Mouse (Mus musculus): ENCODE results near the gene Cyp1a1. TPM values are rescaled to one million over a fixed set of nuclear protein-coding genes. Genes with fewer than 3 reads are reported as not detected.
"Not testable (repeated sequence)": the region's sequence is repeated elsewhere in the genome, so short reads cannot be mapped to it uniquely, and the experiment has no call there.

Cyp1a1 gene
- total RNA-seq, 2 experiments from 2014 or later = not detected

DNA sequence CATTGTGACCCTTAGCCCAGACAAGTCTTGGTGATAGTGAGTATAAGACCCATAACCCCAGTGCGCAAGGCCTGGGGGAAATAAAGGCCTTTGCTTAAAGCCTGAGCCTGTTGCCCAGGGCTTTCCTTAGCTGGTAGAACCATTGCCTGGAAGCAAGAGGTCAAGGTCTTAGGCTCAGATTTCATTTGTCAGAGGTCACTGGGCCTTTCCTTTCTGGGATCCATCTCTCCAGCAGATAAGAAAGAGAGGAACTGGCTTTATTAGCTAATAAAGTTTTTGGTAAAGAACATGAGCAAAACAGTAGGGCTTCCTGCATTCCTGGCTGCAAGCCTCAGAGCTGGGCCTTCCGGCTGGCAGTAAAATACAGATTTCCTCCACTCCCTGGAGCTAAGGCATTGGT, 6.4 kb downstream of the Cyp1a1 start:
- DNase-seq = no peak
- intact Hi-C loops (cut with DNase I) = no loop called here

DNA sequence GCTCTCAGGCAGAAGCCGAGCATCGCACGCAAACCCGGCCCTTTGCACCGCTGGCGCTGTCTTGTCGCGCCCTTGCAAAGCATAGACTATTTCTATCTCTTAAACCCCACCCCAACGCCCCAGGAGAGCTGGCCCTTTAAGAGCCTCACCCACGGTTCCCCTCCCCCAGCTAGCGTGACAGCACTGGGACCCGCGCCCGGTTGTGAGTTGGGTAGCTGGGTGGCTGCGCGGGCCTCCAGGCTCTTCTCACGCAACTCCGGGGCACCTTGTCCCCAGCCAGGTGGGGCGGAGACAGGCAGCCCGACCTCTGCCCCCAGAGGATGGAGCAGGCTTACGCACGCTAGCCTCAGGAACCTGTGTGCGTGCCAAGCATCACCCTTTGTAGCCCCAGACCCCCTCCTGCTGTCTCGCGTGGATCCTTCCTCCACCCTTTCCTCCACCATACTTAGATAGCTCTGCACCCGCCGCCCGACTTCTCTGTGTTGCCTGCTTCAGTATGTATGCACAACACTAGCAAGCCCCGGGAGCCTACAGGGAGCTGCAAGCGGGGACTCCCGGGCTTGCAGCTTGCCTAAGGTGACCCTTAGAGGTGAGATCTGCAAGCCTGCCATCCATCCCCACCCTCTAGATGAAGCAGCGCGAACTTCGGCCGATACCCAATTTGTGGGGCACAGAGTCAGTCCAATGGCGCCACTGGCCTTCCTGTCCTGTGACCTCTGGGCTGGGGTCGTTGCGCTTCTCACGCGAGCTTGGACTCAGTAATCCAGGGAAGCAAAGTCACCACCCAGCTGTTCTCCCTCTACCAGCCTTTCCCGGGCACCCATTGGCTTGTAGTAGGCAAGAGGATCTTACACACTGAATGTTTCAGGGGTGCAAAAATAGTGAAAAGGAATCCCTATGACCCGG, 8.9 kb downstream of the Cyp1a1 start:
- DNase-seq = peak; percentile 35 to 62
- intact Hi-C loops (cut with DNase I) = no loop called here

GRCm38 (mm10) chr9:57697380-57697779, 9.7 kb downstream of the Cyp1a1 start:
- intact Hi-C loops (cut with DNase I) = no loop called here
- DNase-seq = no peak

DNA sequence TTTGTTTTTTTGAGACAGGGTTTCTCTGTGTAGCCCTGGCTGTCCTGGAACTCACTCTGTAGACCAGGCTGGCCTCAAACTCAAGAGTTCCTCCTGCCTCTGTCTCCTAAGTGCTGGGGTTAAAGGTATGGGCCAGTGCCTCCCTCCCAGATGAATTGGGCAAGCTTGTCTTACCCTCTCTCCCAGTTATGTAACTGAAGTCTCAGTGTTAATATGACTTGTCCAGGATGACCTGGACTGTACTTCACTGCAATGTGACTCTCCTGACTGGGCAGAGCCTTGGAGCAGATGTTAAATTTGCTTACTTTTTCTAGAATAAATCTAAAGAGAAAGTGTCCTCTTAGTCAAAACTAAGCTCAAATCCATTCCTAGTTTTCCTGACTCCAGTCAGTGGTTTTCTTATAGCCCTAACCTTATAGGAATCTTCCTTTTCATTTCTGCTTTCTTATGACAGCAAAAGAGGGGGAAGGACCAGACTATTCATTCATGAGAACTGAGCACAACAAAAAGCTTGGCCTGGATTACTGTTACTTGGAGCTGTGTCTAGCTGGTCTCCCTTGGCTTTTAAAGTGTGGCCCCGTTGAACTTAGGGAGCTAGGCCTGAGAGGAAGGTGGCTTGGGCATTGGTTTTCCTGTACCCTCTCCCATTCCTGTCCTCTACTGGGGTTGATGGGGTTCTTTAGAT, 10.9 kb downstream of the Cyp1a1 start:
- DNase-seq = no peak
- intact Hi-C loops (cut with DNase I) = no loop called here

DNA sequence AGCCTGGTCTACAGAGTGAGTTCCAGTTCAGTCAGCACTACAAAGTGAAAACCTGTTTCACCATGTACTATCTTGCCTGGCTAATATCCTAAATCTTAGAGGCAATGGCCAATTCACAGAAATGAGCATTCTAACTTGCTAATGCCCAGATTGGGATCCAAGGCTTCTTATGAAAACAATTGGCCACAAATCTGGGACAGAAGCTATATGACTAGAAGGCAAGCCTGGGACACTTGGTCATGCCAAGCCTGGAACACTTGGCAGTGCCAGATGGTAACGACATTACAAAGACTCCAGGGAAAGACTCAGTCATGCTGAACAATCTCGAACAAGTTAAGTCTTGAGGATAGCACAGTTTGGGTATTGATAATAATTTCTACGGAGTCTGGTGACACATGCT, 18.8 kb downstream of the Cyp1a1 start:
- intact Hi-C loops (cut with DNase I) = loop anchor here (5.0 kb wide), 1 partner anchor 44 kb away; no protein-coding TSS in a partner anchor

DNA sequence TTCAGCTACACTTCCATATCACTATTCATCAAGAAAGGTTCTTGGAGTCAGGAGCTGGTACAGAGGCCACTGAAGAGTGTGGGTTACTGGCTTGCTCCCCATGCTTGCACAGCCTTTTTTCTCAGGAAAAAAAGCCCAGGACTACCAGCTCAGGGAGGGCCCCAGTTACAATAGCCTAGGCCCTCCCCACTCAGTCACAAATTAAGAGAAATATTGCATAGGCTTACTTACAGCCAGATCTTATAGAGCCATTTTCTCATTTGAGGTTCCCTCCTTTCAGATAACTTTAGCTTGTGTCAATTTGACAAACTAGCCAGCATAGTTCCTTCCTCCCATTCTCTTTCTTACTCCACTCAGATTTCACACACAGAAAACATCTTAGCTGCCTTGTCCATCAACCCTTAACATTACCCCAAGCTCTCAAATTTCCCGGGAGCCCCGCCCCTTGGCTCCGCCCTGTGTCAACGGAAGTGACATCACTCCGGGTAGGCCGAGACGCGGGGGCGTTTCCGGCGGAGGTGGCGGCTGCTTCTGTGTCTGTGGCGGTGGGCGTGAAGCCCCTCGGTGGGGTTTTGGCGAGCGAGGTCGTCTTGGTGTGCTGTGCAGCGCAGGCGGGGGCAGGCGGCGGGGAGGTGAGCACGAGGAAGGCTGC, 20.5 kb downstream of the Cyp1a1 start, which contains the start of gene Edc3:
Gene Edc3 (plus strand): TSS at position 473 of the 652 bp plus-strand sequence.
- intact Hi-C loops (cut with DNase I) = loop anchor here (5.0 kb wide), 1 partner anchor 46 kb away; no protein-coding TSS in a partner anchor
- peak; percentile 90 for DNase-seq

More for the DNA sequence above, 18.8 kb downstream of the Cyp1a1 start:
- DNase-seq = no peak

GRCm38 (mm10) chr9:57708720-57709274, 21.1 kb downstream of the Cyp1a1 start:
- no peak for DNase-seq
- intact Hi-C loops (cut with DNase I) = loop anchor here (5.0 kb wide), 1 partner anchor 46 kb away; no protein-coding TSS in a partner anchor

DNA sequence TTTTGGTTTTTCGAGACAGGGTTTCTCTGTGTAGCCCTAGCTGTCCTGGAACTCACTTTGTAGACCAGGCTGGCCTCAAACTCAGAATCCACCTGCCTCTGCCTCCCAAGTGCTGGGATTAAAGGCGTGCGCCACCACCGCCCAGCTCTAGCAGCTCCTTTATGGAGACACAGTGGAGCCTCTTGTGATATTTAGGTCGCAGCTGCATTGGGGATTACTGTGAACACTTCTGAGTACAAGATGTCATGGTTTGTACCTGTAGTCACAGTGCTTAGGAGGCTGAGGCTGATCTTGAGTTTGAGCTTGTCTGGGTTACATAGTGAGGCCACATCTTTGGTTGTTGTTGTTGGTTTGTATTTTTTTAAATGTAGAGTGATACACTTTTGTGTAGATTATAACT, 22.5 kb downstream of the Cyp1a1 start:
- intact Hi-C loops (cut with DNase I); DNase-seq: not testable (repeated sequence)

DNA sequence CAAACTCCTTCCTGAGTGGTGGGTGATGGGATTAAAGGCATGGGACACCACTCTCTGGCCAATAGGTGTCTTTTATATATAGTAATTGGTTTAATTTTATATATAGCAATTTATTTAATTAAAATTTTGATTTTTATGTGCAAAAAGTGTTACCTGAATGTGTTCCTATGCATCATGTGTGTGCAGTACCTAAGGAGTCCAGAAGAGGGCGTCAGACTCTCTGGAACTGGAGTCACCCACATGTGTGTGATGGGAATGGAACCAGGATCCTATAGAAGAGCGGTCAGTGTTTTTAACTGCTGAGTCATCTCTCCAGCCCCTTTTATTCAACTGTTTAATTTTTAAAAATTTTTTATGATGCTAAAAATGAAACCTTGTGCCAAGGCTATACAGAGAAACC, 24.5 kb downstream of the Cyp1a1 start:
- DNase-seq = no peak
- intact Hi-C loops (cut with DNase I) = no loop called here

- intact Hi-C loops (cut with DNase I) = no loop called here
- DNase-seq = no peak
Observed at GRCm38 (mm10) chr9:57718408-57718807, 30.7 kb downstream of the Cyp1a1 start.

- intact Hi-C loops (cut with DNase I) = no loop called here
- DNase-seq = no peak
Observed at GRCm38 (mm10) chr9:57720736-57721135, 33.0 kb downstream of the Cyp1a1 start.

DNA sequence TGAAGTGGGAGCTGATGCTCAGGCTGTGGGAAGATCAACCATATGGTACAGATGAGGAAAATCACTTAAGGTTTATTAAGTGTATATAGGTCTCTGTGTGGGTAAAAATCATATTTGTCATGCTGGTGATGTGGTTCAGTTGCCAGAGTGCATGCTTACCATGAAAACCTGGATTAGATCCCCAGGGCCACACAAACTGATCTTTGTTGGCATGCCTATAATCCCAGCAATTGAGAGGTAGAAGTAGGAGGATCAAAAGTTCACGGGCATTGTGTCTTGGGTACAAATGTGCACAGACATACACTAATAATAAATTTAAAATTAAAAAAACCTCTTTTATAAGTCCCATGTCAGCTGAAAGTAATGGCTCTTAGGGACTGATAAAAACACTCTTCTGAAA, 34.6 kb downstream of the Cyp1a1 start:
- intact Hi-C loops (cut with DNase I) = no loop called here
- no peak for DNase-seq

DNA sequence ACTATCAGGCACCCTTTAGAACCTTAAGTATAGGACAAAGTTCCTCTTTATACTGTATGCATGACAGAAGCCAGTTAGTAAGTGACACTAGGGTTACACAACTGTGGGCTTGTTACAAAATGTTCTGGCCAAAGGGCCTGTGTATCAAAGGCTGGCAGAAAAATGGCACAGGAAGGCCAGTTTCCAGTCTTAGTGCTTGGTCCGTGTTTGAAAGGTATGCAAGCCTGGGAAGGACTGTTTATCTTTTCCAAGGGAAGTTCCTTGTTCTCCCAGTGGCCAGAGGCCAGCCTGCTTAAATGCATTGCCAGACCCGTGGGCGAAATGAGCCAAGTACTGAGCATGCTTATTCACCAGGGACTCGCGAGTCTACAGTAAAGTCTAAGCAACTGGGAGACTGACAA, 35.6 kb downstream of the Cyp1a1 start:
- peak; percentile 81 to 84 for DNase-seq
- intact Hi-C loops (cut with DNase I) = no loop called here

DNA sequence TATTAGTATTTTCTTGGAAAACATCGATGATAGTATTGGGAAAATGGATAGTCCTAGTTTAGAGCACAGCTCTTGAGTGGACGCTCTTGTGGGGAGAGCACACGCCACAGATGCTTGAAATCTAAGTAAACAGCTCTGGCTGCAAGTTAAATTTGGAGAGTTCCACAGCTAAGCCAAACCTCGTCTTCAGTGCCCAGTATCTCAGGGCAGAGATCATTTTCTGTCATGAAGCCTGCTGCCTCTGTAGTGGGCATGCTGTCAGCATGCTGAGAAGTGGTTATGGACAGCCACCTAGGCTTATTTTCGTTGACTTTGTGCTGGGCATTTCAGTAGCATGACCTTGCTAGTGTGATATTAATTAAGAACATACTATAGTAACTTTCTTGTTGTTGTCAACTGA, 36.1 kb downstream of the Cyp1a1 start:
- intact Hi-C loops (cut with DNase I) = no loop called here
- DNase-seq = no peak

DNA sequence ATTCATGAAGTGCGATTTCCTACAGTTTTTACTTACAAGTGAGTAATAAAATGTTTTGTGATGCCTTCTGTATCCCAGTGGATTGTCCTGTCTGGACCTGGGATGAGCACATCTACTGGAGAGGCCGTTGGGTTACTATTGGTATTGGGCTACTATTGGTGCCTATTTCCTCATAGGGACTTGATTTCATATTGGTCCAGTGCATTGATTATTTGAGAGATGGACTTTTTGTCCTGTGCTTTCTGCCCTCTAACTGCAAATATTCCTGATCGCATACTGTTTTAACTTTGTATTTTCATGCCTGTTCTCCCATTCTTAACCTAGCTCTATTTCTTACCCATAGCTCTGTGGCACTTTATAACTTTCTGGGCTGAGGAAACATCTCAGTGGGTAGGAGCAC, 37.0 kb downstream of the Cyp1a1 start:
- DNase-seq = no peak
- intact Hi-C loops (cut with DNase I) = no loop called here

DNA sequence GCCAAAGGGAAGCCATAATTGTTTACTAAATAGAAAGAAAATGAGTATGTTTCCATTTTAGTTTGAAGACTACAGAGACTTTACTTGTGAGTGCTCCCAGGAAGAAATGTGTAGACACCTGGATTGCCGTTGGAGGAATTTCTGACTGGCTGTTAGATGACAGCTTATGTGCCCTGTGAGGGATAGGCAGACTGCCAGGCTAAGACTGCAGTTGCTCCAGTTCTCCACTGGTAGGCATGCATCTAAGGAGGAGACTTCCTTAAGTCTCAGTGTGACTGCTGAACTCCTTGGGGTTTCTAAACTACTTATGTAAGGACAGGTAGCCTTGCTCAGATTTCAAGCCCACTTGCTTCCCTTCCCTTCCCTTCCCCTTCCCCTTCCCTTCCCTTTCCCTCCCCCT, 40.6 kb downstream of the Cyp1a1 start:
- DNase-seq = no peak
- intact Hi-C loops (cut with DNase I) = no loop called here

DNA sequence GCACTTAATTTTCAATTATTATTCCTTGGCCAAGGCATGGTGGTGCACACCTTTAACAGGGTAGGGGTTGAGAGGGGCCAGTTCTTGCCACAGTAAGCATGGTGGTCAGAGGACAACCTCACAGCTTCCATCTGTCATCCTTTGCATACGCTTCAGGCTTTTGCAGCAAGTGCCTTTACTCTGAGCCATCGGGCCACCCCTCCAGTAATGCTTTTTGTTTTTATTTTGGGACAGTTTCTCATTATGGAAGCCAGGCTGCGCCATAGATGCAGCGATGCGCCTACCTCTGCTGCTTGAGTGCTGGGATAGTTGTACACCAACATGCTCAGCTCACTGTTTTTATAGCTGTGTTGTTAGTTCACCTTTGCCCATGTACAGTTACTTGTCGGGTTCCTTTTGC, 45.9 kb downstream of the Cyp1a1 start:
- intact Hi-C loops (cut with DNase I) = no loop called here
- DNase-seq = no peak

GRCm38 (mm10) chr9:57739863-57740262, 52.1 kb downstream of the Cyp1a1 start:
- intact Hi-C loops (cut with DNase I) = loop anchor here (5.0 kb wide), 1 partner anchor 38 kb away; no protein-coding TSS in a partner anchor
- DNase-seq = no peak

GRCm38 (mm10) chr9:57744462-57745091, 56.8 kb downstream of the Cyp1a1 start:
- intact Hi-C loops (cut with DNase I) = loop anchor here (1.0 to 5.0 kb wide), 3 partner anchors 42 to 202 kb away; no protein-coding TSS in a partner anchor
- peak; percentile 53 to 65 for DNase-seq

DNA sequence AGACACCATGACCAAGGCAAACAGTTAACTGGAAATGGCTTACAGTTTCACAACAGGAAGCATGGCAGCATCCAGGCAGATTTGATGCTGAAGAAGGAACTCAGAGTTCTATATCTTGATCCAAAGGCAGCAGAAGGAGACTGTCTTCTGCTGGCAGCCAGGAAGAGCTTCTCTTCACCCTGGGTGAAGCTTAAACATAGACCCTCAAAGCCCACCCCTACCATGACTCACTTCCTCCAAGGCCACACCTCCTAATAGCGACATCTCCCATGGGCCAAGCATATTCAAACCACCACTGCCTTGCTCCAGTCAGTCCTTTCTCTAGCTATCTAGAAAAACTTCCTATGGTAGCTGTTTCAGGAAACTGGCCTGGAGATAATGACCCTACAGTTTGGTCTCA, 59.3 kb downstream of the Cyp1a1 start:
- intact Hi-C loops (cut with DNase I) = loop anchor here (5.0 kb wide), 1 partner anchor 205 kb away; no protein-coding TSS in a partner anchor
- no peak for DNase-seq
